Mouse (Mus musculus) adrenal gland, postnatal 14 days (tissue): ENCODE measurements around the gene Usp17lc. TPM values are rescaled to one million over a fixed set of nuclear protein-coding genes. Genes with fewer than 3 reads are reported as not detected.
"Not testable (repeated sequence)": the region's sequence is repeated elsewhere in the genome, so short reads cannot be mapped to it uniquely, and the experiment has no call there.

Experiments used
- DNase-seq: peaks from one replicate; pipeline ENCODE4 v3.0.0; 2021; ENCODE audit warnings: mixed read lengths
- long read RNA-seq, 2 experiments: library from polyadenylated mRNA; stranded (forward); transcript quantifications; one replicate each; pipeline ENCODE4 v2.0.0; 2021
- microRNA-seq, 2 experiments: library from miRNA; unstranded; fragments of <30 nt; microRNA quantifications; one replicate each; pipeline ENCODE4 v1.2.0; 2021
- total RNA-seq: library from RNA; stranded (reverse); gene quantifications from 2 replicates; pipeline ENCODE4 v1.2.3, GENCODE M21; 2021

Gene Usp17lc
- not detected in 2 replicates for total RNA-seq
- long read RNA-seq, experiment 1: 0 reads
- long read RNA-seq, experiment 2: 0 reads

GRCm38 (mm10) chr7:103414772-103415171 is at the start of gene Usp17lc:
Gene Usp17lc, plus strand, starts transcription at chr7:103415072.
- not testable (repeated sequence) for DNase-seq

GRCm38 (mm10) chr7:103386077-103386476 is 28.8 kb upstream of the Usp17lc start, which contains the start of gene Olfr603:
Gene Olfr603, minus strand, starts transcription at chr7:103386177.
- DNase-seq: no peak

GRCm38 (mm10) chr7:103397758-103398157 is 17.1 kb upstream of the Usp17lc start:
- DNase-seq: no peak

GRCm38 (mm10) chr7:103398981-103399380 is 15.9 kb upstream of the Usp17lc start:
- DNase-seq: no peak

- not testable (repeated sequence) for DNase-seq
Measured at GRCm38 (mm10) chr7:103406521-103407055, 8.3 kb upstream of the Usp17lc start.

- no peak for DNase-seq
Measured at GRCm38 (mm10) chr7:103445339-103445738, 30.5 kb downstream of the Usp17lc start, which contains the start of gene Olfr605. Gene Olfr605, minus strand, starts transcription at chr7:103445439.

GRCm38 (mm10) chr7:103448746-103449145 is 33.9 kb downstream of the Usp17lc start, which contains the start of gene Olfr606:
Gene Olfr606, plus strand, starts transcription at chr7:103449046.
- no peak for DNase-seq

GRCm38 (mm10) chr7:103460590-103460989 is 45.7 kb downstream of the Usp17lc start:
- DNase-seq: no peak

Small RNA genes lying within 50 kb of the gene (microRNA-seq; reads per million reads assigned to microRNA genes)
- 0 reads per million in 2 experiments for gene Gm25774

Other genes with a start within 250 kb of the Usp17lc start
- gene Olfr591, start 236.7 kb upstream of the Usp17lc start, total RNA-seq: not detected in 2 replicates
- gene Olfr592, start 230.3 kb upstream of the Usp17lc start, total RNA-seq: not detected in 2 replicates
- not detected in 2 replicates for gene Olfr593, start 203.2 kb upstream of the Usp17lc start, total RNA-seq
- gene Olfr594, start 198.1 kb upstream of the Usp17lc start, total RNA-seq: not detected in 2 replicates
- not detected in 2 replicates for gene Usp17ld, start 162.6 kb upstream of the Usp17lc start, total RNA-seq
- gene Olfr596, start 109.4 kb upstream of the Usp17lc start, total RNA-seq: not detected in 2 replicates
- gene Olfr597, start 98.8 kb upstream of the Usp17lc start, total RNA-seq: not detected in 2 replicates
- not detected in 2 replicates for gene Olfr598, start 91.5 kb upstream of the Usp17lc start, total RNA-seq
- gene Olfr599, start 79.2 kb upstream of the Usp17lc start, total RNA-seq: not detected in 2 replicates
- not detected in 2 replicates for gene Olfr600, start 65.4 kb upstream of the Usp17lc start, total RNA-seq
- not detected in 2 replicates for gene Olfr601, start 52.4 kb upstream of the Usp17lc start, total RNA-seq
- not detected in 2 replicates for gene Olfr603, start 28.9 kb upstream of the Usp17lc start, total RNA-seq
- not detected in 2 replicates for gene Olfr605, start 30.4 kb downstream of the Usp17lc start, total RNA-seq
- not detected in 2 replicates for gene Olfr606, start 34.0 kb downstream of the Usp17lc start, total RNA-seq
- not detected in 2 replicates for gene Olfr607, start 49.1 kb downstream of the Usp17lc start, total RNA-seq
- not detected in 2 replicates for gene Olfr608, start 54.8 kb downstream of the Usp17lc start, total RNA-seq
- not detected in 2 replicates for gene Olfr609, start 83.0 kb downstream of the Usp17lc start, total RNA-seq
- not detected in 2 replicates for gene Olfr610, start 97.0 kb downstream of the Usp17lc start, total RNA-seq
- not detected in 2 replicates for gene Olfr611, start 105.8 kb downstream of the Usp17lc start, total RNA-seq
- gene Olfr612, start 127.6 kb downstream of the Usp17lc start, total RNA-seq: not detected in 2 replicates
- gene Olfr613, start 133.0 kb downstream of the Usp17lc start, total RNA-seq: not detected in 2 replicates
- gene Olfr615, start 141.0 kb downstream of the Usp17lc start, total RNA-seq: not detected in 2 replicates
- not detected in 2 replicates for gene Olfr616, start 154.1 kb downstream of the Usp17lc start, total RNA-seq
- not detected in 2 replicates for gene Olfr617, start 158.0 kb downstream of the Usp17lc start, total RNA-seq
- gene Olfr618, start 175.0 kb downstream of the Usp17lc start, total RNA-seq: not detected in 2 replicates
- not detected in 2 replicates for gene Olfr619, start 185.5 kb downstream of the Usp17lc start, total RNA-seq
- gene Olfr620, start 197.5 kb downstream of the Usp17lc start, total RNA-seq: not detected in 2 replicates
- gene Olfr622, start 227.6 kb downstream of the Usp17lc start, total RNA-seq: not detected in 2 replicates
- gene Olfr623, start 248.6 kb downstream of the Usp17lc start, total RNA-seq: not detected in 2 replicates